Mouse (Mus musculus) stomach, embryonic 14.5 days (tissue): ENCODE data around the gene 2010111I01Rik. TPM values are rescaled to one million over a fixed set of nuclear protein-coding genes. Genes with fewer than 3 reads are reported as not detected.

ENCODE experiments used
- ATAC-seq: fragments of 200-750 bp; cut with Nextera tagmentation; 2 replicates; pipeline ENCODE4 v1.8.0; 2017; ENCODE audit warnings: low read depth, moderate TSS enrichment; ENCODE audit not compliant: insufficient number of reproducible peaks, insufficient read depth, low FRiP score
- H3K27ac ChIP-seq: fragments of 300-500 bp; sonication (generic); 2 replicates; pipeline ENCODE4 v1.5.1; 2014; ENCODE audit warnings: mild to moderate bottlenecking, low read length, moderate library complexity, mixed read lengths
- H3K27me3 ChIP-seq: fragments of 300-500 bp; sonication (generic); 2 replicates; pipeline ENCODE4 v1.6.1; 2014; ENCODE audit warnings: low read length, control low read depth, mixed read lengths; ENCODE audit not compliant: control insufficient read depth, insufficient read depth
- H3K36me3 ChIP-seq: fragments of 300-500 bp; sonication (generic); 2 replicates; pipeline ENCODE4 v1.6.1; 2014; ENCODE audit warnings: mild to moderate bottlenecking, control low read depth, low read length, moderate library complexity, mixed read lengths; ENCODE audit not compliant: control insufficient read depth, insufficient read depth
- H3K4me1 ChIP-seq: fragments of 300-500 bp; sonication (generic); 2 replicates; pipeline ENCODE4 v1.6.1; 2014; ENCODE audit warnings: low read length, control low read depth, mixed read lengths; ENCODE audit not compliant: control insufficient read depth, insufficient read depth
- H3K4me2 ChIP-seq: fragments of 300-500 bp; sonication (generic); replicated peaks from 2 replicates; pipeline ENCODE4 v1.6.1; 2014; ENCODE audit warnings: low read depth, low read length, control low read depth
- H3K4me3 ChIP-seq: fragments of 300-500 bp; sonication (generic); 2 replicates; pipeline ENCODE4 v1.5.1; 2014; ENCODE audit warnings: low read depth, low read length, control low read depth
- H3K9ac ChIP-seq: fragments of 300-500 bp; sonication (generic); replicated peaks from 2 replicates; pipeline ENCODE4 v1.6.1; 2014; ENCODE audit warnings: low read depth, mild to moderate bottlenecking, control low read depth, low read length, moderate library complexity, mixed read lengths
- H3K9me3 ChIP-seq: fragments of 300-500 bp; sonication (generic); 2 replicates; pipeline ENCODE4 v1.6.1; 2016; ENCODE audit warnings: low read depth, low read length, control low read depth; ENCODE audit not compliant: control insufficient read depth
- WGBS: fragments of 180-500 bp; shearing (Covaris S2); extraction: QIAGEN DNeasy Blood & Tissue Kit; methylation state at CpG from one replicate; pipeline ENCODE4 v1.1.7; 2014; 5-methylcytosine and 5-hydroxymethylcytosine counted together
- polyA plus RNA-seq: library from polyadenylated mRNA; unstranded; fragments of >200 nt; fragmentation: Nextera tagmentation; extraction: Ambion mirVana; gene quantifications from 2 replicates; pipeline ENCODE4 v1.2.1, GENCODE M21; 2014

2010111I01Rik gene
- polyA plus RNA-seq, 1 experiment from 2014 or later = 140 TPM

- Histone ChIP-seq H3K27ac (peak overlapping the region; percentile 1; the same call in 1 of the 2 replicates), H3K9ac (no peak overlapping the region), H3K9me3 (no peaks in the 10 kb centered on the region), H3K27me3 (no peaks in the 10 kb centered on the region), H3K4me3 (no peak overlapping the region), H3K4me2 (peak overlapping the region; percentile 19; the same call in 1 of the 2 replicates), H3K4me1 (peaks cover 30% of the 10 kb centered on the region; the same call in 1 of the 2 replicates), H3K36me3 (peaks cover 4% of the 10 kb centered on the region; the same call in 1 of the 2 replicates)
- no peak for ATAC-seq
- 53% methylated on average over 12 of the region's 12 CpGs for WGBS
These were observed 286.6 kb downstream of the 2010111I01Rik start for GRCm38 (mm10) chr13:63251118-63251889.

DNA sequence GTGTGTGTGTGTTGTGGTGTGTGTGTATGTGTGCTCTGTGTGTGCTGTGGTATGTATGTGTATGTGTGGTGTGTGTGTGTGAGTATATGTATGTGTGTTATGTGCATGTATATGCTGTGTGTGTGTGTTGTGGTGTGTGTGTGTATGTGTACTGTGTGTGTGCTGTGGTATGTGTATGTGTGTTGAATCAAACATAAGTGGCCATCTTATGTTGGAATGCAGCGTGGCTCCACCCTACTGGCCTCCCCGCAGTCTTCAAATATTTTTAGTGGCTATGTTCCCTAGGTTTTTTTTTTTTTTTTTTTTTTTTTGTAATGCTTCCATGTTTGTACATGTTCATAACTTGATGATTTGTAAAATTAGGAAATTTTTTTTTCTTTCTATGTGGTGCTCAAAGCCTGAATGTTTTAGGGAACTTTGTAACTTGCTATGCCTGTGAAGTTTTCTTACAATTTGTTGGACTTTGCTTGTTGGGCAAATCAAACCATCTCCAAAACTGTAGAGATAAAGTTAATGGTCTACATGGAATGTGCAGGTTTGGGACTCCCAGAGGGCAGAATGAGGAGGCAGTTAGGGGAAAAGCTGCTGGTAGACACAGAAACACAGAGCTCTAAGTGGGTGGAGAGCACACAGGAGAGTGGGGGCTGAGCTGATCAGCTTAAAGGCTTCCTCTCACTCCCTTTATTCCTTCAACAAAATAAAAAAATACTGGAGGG lies 287.8 kb downstream of the 2010111I01Rik start:
- no peak overlapping the region for H3K4me2 ChIP-seq
- peaks cover 28% of the 10 kb centered on the region; the same call in 1 of the 2 replicates for H3K4me1 ChIP-seq
- no peak overlapping the region for H3K27ac ChIP-seq

DNA sequence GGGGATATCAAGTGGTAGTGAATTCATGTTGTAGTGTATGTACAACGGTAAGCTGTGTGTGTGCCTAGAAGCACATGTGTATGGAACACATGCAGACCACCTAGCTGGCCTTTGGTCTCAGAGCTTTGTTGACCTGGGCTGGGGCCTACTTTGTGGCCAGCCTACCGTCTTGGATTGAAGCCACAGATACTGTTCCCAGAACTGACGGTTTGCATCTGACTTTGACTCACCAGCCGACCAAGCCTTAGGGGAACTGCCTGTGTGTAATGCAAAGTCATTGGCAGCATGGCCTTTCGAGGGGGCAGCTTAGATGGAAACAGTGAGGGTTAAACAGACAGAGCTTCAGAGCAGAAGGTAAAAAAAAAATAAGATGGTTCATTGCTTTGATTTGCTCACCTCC lies 288.5 kb downstream of the 2010111I01Rik start:
- no peak overlapping the region for H3K27ac ChIP-seq
- H3K9me3 ChIP-seq = no peaks in the 10 kb centered on the region
- H3K4me3 ChIP-seq = no peak overlapping the region
- H3K4me1 ChIP-seq = peaks cover 29% of the 10 kb centered on the region; the same call in 1 of the 2 replicates
- H3K27me3 ChIP-seq = no peaks in the 10 kb centered on the region
- H3K36me3 ChIP-seq = peaks cover 7% of the 10 kb centered on the region; the same call in 1 of the 2 replicates
- WGBS = 60% methylated on average over 5 of the region's 5 CpGs
- H3K4me2 ChIP-seq = no peak overlapping the region
- ATAC-seq = no peak
- no peak overlapping the region for H3K9ac ChIP-seq

More for the DNA sequence above, 287.8 kb downstream of the 2010111I01Rik start:
- H3K27me3 ChIP-seq = no peaks in the 10 kb centered on the region
- no peak for ATAC-seq
- WGBS = 84% methylated on average over 2 of the region's 2 CpGs
- no peaks in the 10 kb centered on the region for H3K9me3 ChIP-seq
- H3K4me3 ChIP-seq = no peak overlapping the region
- H3K36me3 ChIP-seq = peaks cover 7% of the 10 kb centered on the region; the same call in 1 of the 2 replicates
- no peak overlapping the region for H3K9ac ChIP-seq

GRCm38 (mm10) chr13:63253886-63254636 lies 289.4 kb downstream of the 2010111I01Rik start:
- Histone ChIP-seq H3K4me2 (no peak overlapping the region), H3K9me3 (no peaks in the 10 kb centered on the region), H3K27me3 (no peaks in the 10 kb centered on the region), H3K4me3 (no peak overlapping the region), H3K27ac (no peak overlapping the region), H3K4me1 (peaks cover 29% of the 10 kb centered on the region; the same call in 1 of the 2 replicates), H3K9ac (no peak overlapping the region), H3K36me3 (peaks cover 7% of the 10 kb centered on the region; the same call in 1 of the 2 replicates)
- no peak for ATAC-seq
- WGBS = 82% methylated on average over 7 of the region's 7 CpGs

DNA sequence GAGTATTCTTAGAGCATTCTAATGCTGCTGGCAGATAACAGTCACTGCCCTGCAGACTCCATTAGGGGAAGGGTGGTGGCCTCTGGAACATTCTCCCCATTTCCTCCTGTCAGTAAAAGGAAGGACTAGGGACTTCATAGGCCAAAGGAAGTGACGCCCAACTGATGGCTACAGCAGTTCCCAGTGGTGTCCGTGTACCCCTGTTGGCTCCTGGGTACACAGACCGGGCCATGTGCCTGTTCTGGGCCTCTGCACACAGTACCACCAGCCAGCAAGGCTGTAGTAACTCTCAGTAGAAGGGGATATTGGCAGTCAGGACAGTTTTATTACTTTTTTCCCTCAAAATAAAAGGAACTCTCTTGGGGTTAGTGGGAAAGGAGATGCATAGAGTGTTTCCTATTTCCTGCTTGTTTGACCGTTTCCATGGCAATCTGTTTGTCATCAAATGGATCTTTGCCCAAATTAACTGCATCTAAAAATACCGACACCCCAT lies 290.9 kb downstream of the 2010111I01Rik start:
- Histone ChIP-seq H3K9ac (no peak overlapping the region), H3K4me3 (no peak overlapping the region), H3K4me1 (peaks cover 25% of the 10 kb centered on the region; the same call in 1 of the 2 replicates), H3K9me3 (no peaks in the 10 kb centered on the region), H3K36me3 (peaks cover 7% of the 10 kb centered on the region; the same call in 1 of the 2 replicates), H3K27me3 (no peaks in the 10 kb centered on the region), H3K27ac (peak overlapping the region; percentile 28; the same call in 1 of the 2 replicates), H3K4me2 (no peak overlapping the region)
- ATAC-seq = no peak
- 79% methylated on average over 5 of the region's 5 CpGs for WGBS

GRCm38 (mm10) chr13:63256146-63256545 lies 291.5 kb downstream of the 2010111I01Rik start:
- Histone ChIP-seq H3K27me3 (no peaks in the 10 kb centered on the region), H3K27ac (peak overlapping the region; percentile 28), H3K4me2 (no peak overlapping the region), H3K9me3 (no peaks in the 10 kb centered on the region), H3K4me1 (peaks cover 28% of the 10 kb centered on the region; the same call in 1 of the 2 replicates), H3K4me3 (no peak overlapping the region), H3K36me3 (peaks cover 7% of the 10 kb centered on the region; the same call in 1 of the 2 replicates), H3K9ac (no peak overlapping the region)
- peak; percentile 30 for ATAC-seq
- 50% methylated on average over 6 of the region's 6 CpGs for WGBS

DNA sequence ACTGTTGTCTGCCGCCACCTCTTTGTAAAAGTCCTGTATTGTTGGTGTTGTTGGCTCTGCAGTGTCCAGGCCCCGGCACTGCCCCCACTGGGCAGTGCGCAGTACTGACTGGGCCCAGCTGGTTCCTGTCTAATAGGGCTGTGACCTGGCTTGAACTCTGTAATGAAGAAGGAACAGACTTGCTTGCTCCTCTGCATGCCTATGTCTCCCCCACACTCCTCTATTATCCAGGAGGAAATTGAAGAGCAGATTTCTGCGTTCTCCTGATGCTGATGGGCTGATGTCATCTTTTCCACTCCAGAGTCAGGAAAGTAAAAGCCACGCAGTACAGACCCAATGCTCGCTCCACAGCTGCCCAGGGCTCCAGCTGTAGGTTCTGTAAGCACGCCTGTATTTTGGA lies 292.1 kb downstream of the 2010111I01Rik start:
- ATAC-seq = peak; percentile 80
- peaks cover 24% of the 10 kb centered on the region; the same call in 1 of the 2 replicates for H3K4me1 ChIP-seq
- H3K9me3 ChIP-seq = no peaks in the 10 kb centered on the region
- H3K27me3 ChIP-seq = no peaks in the 10 kb centered on the region
- H3K4me3 ChIP-seq = no peak overlapping the region
- 38% methylated on average over 7 of the region's 7 CpGs for WGBS
- H3K36me3 ChIP-seq = peaks cover 8% of the 10 kb centered on the region; the same call in 1 of the 2 replicates
- H3K27ac ChIP-seq = peak overlapping the region; percentile 52; the same call in 1 of the 2 replicates
- H3K4me2 ChIP-seq = no peak overlapping the region
- no peak overlapping the region for H3K9ac ChIP-seq
